Mouse (Mus musculus): ENCODE results near the gene Rasgrp3.

DNA sequence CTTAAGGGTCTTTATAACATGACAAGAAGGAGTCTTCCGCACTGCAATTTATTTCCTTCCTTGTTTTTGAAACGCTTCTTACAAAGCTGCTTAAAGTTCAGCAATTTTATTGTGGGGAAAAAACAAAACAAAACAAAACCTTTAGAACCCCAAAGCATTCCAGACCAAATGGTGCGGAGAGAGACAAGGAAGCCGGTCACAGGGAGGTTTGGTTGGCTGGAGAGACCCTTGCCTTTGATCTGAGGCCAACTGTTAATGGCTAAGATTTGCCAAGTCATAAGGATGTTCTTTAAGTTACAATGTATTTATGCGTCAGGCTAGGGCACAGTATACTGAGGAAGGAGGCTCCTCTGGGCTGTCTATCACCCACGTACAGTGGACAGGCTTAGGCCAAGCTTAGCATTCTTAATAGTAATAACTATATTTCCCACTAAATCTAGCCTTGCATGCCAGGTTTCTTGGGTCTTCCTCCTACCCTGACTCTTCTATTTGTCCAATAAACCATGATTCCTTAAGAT is 96.8 kb downstream of the Rasgrp3 start:
- no peak for TF ChIP-seq CTCF (IDR thresholded peaks at IDR 0.05; ENCODE audit: low read depth)
- TF ChIP-seq EP300 (optimal IDR thresholded peaks at IDR 0.05): no peak
